Mouse (Mus musculus) hindbrain, embryonic 11.5 days (tissue): ENCODE measurements at regions not wholly inside any gene's neighbourhood (a gene's known extent, or its start where the extent isn't known, plus 50 kb on each side); places are given as distances from the start of the nearest gene placed in this dataset.

Experiments used
- ATAC-seq: fragments of 200-750 bp; cut with Nextera tagmentation; 2 replicates; pipeline ENCODE4 v1.8.0; 2017; ENCODE audit warnings: mild to moderate bottlenecking, moderate TSS enrichment, moderate library complexity; ENCODE audit not compliant: low FRiP score
- DNase-seq: peaks from one replicate; pipeline ENCODE4 v3.0.0-alpha.2; 2015; ENCODE audit warnings: low spot score
- H3K27ac ChIP-seq: fragments of 300-500 bp; sonication (generic); 2 replicates; pipeline ENCODE4 v1.5.1; 2014; ENCODE audit warnings: mild to moderate bottlenecking, low read depth, low read length
- H3K27me3 ChIP-seq: fragments of 300-500 bp; sonication (generic); 2 replicates; pipeline ENCODE4 v1.6.1; 2014; ENCODE audit warnings: mild to moderate bottlenecking, low read length, moderate library complexity, mixed read lengths; ENCODE audit not compliant: control insufficient read depth, insufficient read depth
- H3K36me3 ChIP-seq: fragments of 300-500 bp; sonication (generic); 2 replicates; pipeline ENCODE4 v1.6.1; 2014; ENCODE audit warnings: mild to moderate bottlenecking, low read length, moderate library complexity, mixed read lengths; ENCODE audit not compliant: control insufficient read depth, insufficient read depth
- H3K4me1 ChIP-seq: fragments of 300-500 bp; sonication (generic); replicated peaks from 2 replicates; pipeline ENCODE4 v1.6.1; 2014; ENCODE audit warnings: low read length, mixed read lengths; ENCODE audit not compliant: control insufficient read depth, insufficient read depth
- H3K4me2 ChIP-seq: fragments of 300-500 bp; sonication (generic); replicated peaks from 2 replicates; pipeline ENCODE4 v1.6.1; 2014; ENCODE audit warnings: mild to moderate bottlenecking, low read depth, low read length
- H3K4me3 ChIP-seq: fragments of 300-500 bp; sonication (generic); 2 replicates; pipeline ENCODE4 v1.5.1; 2014; ENCODE audit warnings: low read depth, low read length
- H3K9ac ChIP-seq: fragments of 300-500 bp; sonication (generic); 2 replicates; pipeline ENCODE4 v1.6.1; 2014; ENCODE audit warnings: low read depth, low read length
- H3K9me3 ChIP-seq: fragments of 300-500 bp; sonication (generic); 2 replicates; pipeline ENCODE4 v1.6.1; 2016; ENCODE audit warnings: low read length; ENCODE audit not compliant: control insufficient read depth
- WGBS: fragments of 180-500 bp; shearing (Covaris S2); extraction: QIAGEN DNeasy Blood & Tissue Kit; methylation state at CpG from one replicate; pipeline ENCODE4 v1.1.7; 2014; 5-methylcytosine and 5-hydroxymethylcytosine counted together

DNA sequence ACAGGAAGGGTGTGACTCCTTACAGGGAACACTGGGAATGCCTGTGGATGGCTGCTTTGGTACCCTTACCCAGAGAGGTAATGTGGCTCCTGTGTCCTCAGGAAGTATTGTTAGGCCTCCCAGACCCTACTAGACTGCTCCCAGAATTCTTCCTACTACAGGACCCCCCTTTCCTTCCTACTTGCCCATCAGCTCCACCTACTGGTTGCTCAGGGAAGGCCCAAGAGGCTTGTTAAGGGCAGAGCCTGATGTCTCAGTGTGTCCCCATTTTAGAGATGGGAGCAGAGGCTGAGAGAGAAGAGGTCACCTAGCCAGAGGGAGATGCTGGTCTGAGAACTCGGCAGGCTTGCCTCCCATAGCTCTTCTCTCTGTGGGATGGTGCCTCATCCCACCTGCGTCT, 93.3 kb downstream of the 1810010D01Rik start:
- H3K4me3 ChIP-seq, result no peak overlapping the region
- H3K27ac ChIP-seq, result no peak overlapping the region
- H3K4me1 ChIP-seq, result peaks cover 2% of the 10 kb centered on the region
- ATAC-seq, result no peak
- H3K4me2 ChIP-seq, result no peak overlapping the region
- H3K9ac ChIP-seq, result no peak overlapping the region
- no peaks in the 10 kb centered on the region for H3K9me3 ChIP-seq
- WGBS, result 82% methylated on average over 2 of the region's 2 CpGs
- H3K36me3 ChIP-seq, result no peaks in the 10 kb centered on the region
- no peaks in the 10 kb centered on the region for H3K27me3 ChIP-seq
- DNase-seq, result peak; percentile 24

DNA sequence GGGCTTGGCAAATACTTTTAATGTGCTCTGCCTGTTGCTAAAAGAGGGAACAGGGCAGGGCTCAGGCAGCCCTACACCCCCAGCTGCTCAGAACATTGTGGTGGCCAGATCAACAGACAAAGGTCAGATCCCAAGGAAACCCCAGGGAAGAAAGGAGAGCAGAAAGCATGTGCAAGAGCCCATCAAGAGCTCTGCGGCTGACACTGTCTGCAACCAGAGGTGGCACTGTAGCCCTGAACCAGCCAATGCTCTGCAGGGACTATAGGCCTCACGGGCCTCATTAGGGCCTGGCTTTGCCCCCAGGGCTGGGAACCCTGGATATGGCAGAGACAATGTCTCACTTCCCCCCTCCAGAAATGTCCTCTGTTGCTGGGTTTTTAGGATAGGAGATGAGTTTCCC, 93.8 kb downstream of the 1810010D01Rik start:
- H3K27ac ChIP-seq, result no peak overlapping the region
- peaks cover 2% of the 10 kb centered on the region for H3K4me1 ChIP-seq
- H3K4me3 ChIP-seq, result no peak overlapping the region
- ATAC-seq (no peak), DNase-seq (no peak)
- no peaks in the 10 kb centered on the region for H3K9me3 ChIP-seq
- no peaks in the 10 kb centered on the region for H3K27me3 ChIP-seq
- 59% methylated on average over 2 of the region's 2 CpGs for WGBS
- no peaks in the 10 kb centered on the region for H3K36me3 ChIP-seq
- no peak overlapping the region for H3K4me2 ChIP-seq
- no peak overlapping the region for H3K9ac ChIP-seq

DNA sequence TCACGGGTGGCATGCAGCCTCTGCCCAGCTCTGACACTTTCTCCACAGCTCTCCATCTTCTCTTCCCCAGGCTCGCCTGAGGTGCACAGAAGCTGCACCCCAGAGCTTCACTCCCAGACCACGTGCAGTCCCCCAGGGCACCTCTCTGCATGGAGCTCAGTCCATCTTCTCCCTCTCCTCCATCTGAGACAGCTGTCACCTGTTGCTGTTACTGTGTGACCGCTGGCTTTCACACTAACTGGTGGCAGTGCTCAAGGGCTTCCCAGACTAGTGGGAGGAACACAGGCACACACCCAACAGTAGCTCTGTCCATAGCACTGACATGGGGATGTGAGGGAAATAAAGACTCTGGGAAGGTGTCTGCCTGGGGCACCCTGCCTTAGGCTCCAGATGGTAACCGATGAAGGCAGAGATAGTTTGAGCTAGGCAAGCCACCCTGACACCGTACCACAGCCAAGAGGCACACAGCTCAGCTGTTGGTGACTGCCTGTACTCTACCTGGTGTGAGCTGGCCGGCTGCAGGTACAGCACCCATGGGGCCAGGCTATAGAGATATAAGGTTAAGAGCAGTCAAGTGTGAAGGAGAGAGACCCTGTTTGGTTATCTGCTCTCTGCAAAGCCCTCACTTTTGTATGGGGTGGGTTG, 94.9 kb downstream of the 1810010D01Rik start:
- Histone ChIP-seq H3K27ac (no peak overlapping the region), H3K9me3 (no peaks in the 10 kb centered on the region), H3K9ac (no peak overlapping the region), H3K36me3 (no peaks in the 10 kb centered on the region), H3K27me3 (no peaks in the 10 kb centered on the region), H3K4me3 (no peak overlapping the region), H3K4me1 (peaks cover 2% of the 10 kb centered on the region), H3K4me2 (no peak overlapping the region)
- DNase-seq, result no peak
- WGBS, result 78% methylated on average over 7 of the region's 7 CpGs
- ATAC-seq, result no peak

DNA sequence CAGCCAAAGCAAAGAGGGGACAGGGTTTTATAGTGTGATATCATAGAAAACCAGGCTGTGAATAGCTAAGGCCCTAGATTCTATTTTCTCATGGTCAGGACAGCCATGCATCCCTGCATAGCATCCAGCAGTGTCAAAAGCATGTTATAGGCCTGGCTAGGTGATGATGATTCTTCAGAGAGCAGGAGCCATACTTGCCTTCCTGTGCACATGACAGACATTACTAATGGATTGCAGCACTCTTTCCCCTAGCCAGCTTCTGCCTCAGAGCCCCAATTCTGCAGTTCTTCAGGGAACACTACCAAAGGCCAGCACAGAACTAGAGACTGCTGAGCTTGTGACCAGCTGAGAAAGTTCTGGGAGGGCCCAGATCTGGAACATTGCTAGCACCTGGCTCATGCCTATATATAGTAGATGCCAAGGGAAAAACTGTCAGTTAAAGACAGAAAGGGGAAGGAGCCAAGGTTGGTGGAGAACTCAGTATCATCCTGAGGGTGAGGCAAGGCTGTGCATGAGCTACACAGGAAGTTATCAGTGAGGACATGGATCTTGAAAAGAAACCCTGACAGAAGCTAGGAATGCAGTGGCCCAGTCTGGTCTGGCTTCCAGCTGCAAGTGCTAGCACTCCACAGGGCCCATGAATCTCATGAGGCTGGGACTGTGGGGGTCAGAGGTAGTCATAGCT, 95.6 kb downstream of the 1810010D01Rik start:
- Histone ChIP-seq H3K4me1 (peaks cover 2% of the 10 kb centered on the region), H3K9me3 (no peaks in the 10 kb centered on the region), H3K4me2 (no peak overlapping the region), H3K27ac (no peak overlapping the region), H3K4me3 (no peak overlapping the region), H3K27me3 (no peaks in the 10 kb centered on the region), H3K36me3 (no peaks in the 10 kb centered on the region), H3K9ac (no peak overlapping the region)
- DNase-seq (no peak), ATAC-seq (no peak)

DNA sequence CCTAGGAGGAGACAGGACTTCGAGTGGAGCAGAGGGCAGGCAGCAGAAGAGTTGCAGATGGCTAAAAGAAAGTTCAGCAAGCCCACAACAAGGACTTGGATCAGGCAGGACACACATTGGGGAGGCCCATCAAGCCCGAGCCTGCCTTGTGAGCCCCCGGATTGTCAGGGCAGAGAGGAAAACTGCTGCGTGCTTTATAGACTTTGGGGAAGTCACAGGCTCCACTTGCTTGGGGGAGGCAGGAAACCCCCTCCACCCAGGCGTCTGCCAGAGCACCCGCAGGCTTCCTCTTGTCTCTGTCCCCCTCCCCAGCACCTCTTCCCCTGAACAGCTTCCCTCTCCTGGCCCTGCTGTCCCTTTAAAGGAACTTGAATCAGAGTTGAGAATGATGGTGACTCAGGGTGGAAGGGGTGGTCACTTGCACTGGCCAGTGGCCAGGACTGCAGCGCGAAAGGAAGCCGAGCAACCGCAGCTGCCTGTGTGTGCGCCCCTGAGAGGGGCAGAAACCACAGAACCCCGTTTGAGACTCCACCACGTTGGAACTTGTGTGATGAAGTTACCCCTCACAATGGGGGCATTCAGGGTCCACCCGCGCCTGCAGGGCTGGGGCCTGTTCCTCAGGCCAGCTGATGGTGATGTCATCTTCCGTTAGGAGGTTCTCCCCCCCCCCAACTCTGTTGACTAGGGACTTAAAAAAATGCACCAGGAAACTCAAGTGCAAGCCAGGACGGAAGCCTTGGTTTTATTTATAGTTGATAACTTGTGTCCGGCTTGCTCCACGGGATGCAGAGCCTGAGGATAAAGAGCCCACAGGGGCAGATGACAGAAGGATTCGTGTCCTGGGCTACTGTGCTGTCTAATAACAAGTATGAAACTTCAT, 96.4 kb downstream of the 1810010D01Rik start:
- H3K4me3 ChIP-seq, result no peak overlapping the region
- no peak overlapping the region for H3K27ac ChIP-seq
- peaks cover 2% of the 10 kb centered on the region for H3K4me1 ChIP-seq
- H3K9me3 ChIP-seq, result no peaks in the 10 kb centered on the region
- WGBS, result 60% methylated on average over 20 of the region's 20 CpGs
- no peaks in the 10 kb centered on the region for H3K27me3 ChIP-seq
- H3K9ac ChIP-seq, result no peak overlapping the region
- peak; percentile 16 for DNase-seq
- no peaks in the 10 kb centered on the region for H3K36me3 ChIP-seq
- ATAC-seq, result no peak
- no peak overlapping the region for H3K4me2 ChIP-seq

DNA sequence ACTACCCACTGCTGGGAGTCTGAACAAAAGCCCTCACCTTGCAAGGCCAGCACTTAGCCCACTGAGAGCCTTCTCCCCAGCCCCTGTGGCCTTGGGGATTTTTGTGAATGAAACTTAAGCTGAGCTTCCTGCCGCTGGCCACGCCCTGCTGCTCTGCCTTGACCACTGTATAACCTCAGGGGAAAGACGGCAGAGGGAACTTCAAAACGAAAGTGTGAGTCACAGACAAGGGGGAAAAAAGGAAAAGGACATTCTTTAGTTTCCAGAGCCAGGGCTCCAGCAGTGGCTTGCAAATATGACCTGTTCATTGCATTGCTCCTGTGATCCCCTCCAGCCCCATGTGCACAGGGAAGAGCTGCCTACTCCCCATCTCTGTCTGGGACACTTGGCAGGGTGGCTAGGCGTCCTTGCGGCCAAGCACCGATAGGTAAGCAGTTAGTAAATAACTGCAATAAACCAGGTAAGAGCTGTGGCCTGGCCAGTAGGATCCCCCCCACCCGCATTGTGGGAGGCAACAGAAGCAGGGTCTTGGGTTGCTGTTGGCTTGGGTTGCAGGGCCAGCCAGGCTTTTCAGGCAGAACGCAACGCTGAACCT, 97.2 kb downstream of the 1810010D01Rik start:
- 49% methylated on average over 10 of the region's 10 CpGs for WGBS
- no peak overlapping the region for H3K4me2 ChIP-seq

DNA sequence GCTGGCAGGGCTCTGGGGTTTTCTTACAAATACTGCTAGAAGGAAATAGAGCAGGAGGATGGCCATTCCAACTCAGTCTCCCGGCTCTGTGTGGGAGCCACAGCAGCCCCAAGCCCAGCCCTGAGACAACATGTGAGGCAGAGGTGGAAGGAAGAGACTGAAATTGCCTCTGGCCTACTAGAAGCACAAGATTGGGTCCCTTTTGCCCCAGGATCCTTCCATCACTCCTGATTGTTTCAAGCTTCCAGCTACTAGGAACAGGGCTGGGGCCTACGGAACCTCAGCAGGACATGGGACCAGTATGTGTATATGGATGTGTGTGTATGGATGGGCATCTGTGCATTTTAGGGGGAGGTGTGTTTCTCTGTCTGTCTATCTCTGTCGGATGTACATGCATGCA, 97.9 kb downstream of the 1810010D01Rik start:
- H3K4me2 ChIP-seq, result no peak overlapping the region
- H3K36me3 ChIP-seq, result no peaks in the 10 kb centered on the region
- 79% methylated on average over 3 of the region's 3 CpGs for WGBS
- H3K27ac ChIP-seq, result no peak overlapping the region
- ATAC-seq, result no peak
- no peaks in the 10 kb centered on the region for H3K9me3 ChIP-seq
- no peak for DNase-seq
- H3K4me1 ChIP-seq, result peaks cover 2% of the 10 kb centered on the region
- no peak overlapping the region for H3K4me3 ChIP-seq
- H3K9ac ChIP-seq, result no peak overlapping the region
- H3K27me3 ChIP-seq, result no peaks in the 10 kb centered on the region

More for the DNA sequence above, 97.2 kb downstream of the 1810010D01Rik start:
- Histone ChIP-seq H3K9me3 (no peaks in the 10 kb centered on the region), H3K27ac (no peak overlapping the region), H3K4me1 (peaks cover 2% of the 10 kb centered on the region), H3K4me3 (no peak overlapping the region), H3K9ac (no peak overlapping the region), H3K27me3 (no peaks in the 10 kb centered on the region), H3K36me3 (no peaks in the 10 kb centered on the region)
- peak; percentile 19 for DNase-seq
- ATAC-seq, result no peak

DNA sequence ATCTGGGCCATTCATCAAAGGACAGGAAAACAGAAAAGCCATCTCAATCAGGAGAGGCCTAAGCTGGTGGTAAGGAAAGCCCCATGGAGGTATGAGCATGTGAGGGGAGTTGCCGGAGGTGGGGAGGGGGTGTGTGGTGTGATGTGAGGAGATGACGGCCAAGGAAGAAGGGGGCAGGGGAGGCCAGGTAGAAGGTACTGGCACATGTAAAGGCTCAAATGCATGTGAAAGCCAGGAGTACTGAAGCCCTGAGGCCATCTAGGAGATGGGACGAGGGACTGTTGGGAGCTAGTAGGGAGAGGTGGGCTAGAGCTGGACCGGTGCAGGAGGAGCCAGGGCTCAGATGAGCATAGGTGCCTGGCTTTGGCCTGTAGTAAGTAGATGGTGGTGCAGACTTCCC, 98.4 kb downstream of the 1810010D01Rik start:
- no peaks in the 10 kb centered on the region for H3K27me3 ChIP-seq
- ATAC-seq (no peak), DNase-seq (no peak)
- H3K36me3 ChIP-seq, result no peaks in the 10 kb centered on the region
- no peak overlapping the region for H3K9ac ChIP-seq
- no peak overlapping the region for H3K4me3 ChIP-seq
- no peak overlapping the region for H3K27ac ChIP-seq
- H3K4me2 ChIP-seq, result no peak overlapping the region
- H3K4me1 ChIP-seq, result peaks cover 2% of the 10 kb centered on the region
- 90% methylated on average over 4 of the region's 4 CpGs for WGBS
- H3K9me3 ChIP-seq, result no peaks in the 10 kb centered on the region
